ENCODE assay signal across 9 mouse cellular contexts in genomic region chr11:53443861-53444260, GRCm38 (mm10). TPM values are rescaled to one million over a fixed set of nuclear protein-coding genes. Genes with fewer than 3 reads are reported as not detected.
DNase-seq lines count a peak whose midpoint lies in the region; ATAC-seq and TF ChIP-seq lines count a peak whose summit lies in the region.
"Had no signal": no experiment of that assay in that cellular context is flagged by ENCODE, and none has a peak within 500 bp of the region (broad histone marks: within the 10 kb centered on the region; RNA-seq: fewer than 3 reads in every experiment).

No protein-coding gene starts in this region.

- no peak overlapping the region for H3K9ac ChIP-seq in liver, embryonic 13.5 days

- TF ChIP-seq CTCF in cerebellum, adult 2 months (IDR thresholded peaks at IDR 0.05; ENCODE audit: borderline replicate concordance, insufficient read depth, low read depth, low read length) = peak; percentile 61
- peak; percentile 4; the same call in 1 of the 2 replicates for TF ChIP-seq CTCF in spleen, adult 2 months (IDR thresholded peaks at IDR 0.05; ENCODE audit: extremely low read depth, insufficient read depth, insufficient read length, insufficient replicate concordance)

- WGBS in cerebellum, adult 2 months = 11% methylated on average over 6 of the region's 6 CpGs
- 7% methylated on average over 6 of the region's 6 CpGs for WGBS in spleen, adult 2 months
- 17% methylated on average over 6 of the region's 6 CpGs for WGBS in liver, embryonic 13.5 days (ENCODE audit: insufficient replicate concordance)
- 45% methylated on average over 6 of the region's 6 CpGs for WGBS in midbrain, embryonic 10.5 days

- H3K27ac ChIP-seq in cerebellum, adult 2 months (ENCODE audit: insufficient read depth, low read length) = no peak overlapping the region
- H3K27ac ChIP-seq in spleen, adult 2 months (ENCODE audit: insufficient read depth, low read length) = no peak overlapping the region
- H3K27ac ChIP-seq in liver, embryonic 13.5 days = no peak overlapping the region
- no peak overlapping the region for H3K27ac ChIP-seq in midbrain, embryonic 10.5 days (replicated peaks)

- intact Hi-C loops in left cerebral cortex, postnatal 10 days (cut with DNase I) = loop anchor here (10.0 kb wide), 1 partner anchor 859 kb away; no protein-coding TSS in a partner anchor

- ATAC-seq in liver, embryonic 13.5 days (ENCODE audit: low read depth) = peak; percentile 57

- H3K4me1 ChIP-seq in cerebellum, adult 2 months (ENCODE audit: control insufficient read depth, insufficient read depth, low read length) = no peaks in the 10 kb centered on the region
- no peaks in the 10 kb centered on the region for H3K4me1 ChIP-seq in spleen, adult 2 months (ENCODE audit: control insufficient read depth, insufficient read depth, insufficient read length)
- H3K4me1 ChIP-seq in liver, embryonic 13.5 days (replicated peaks) = peaks cover 21% of the 10 kb centered on the region
- H3K4me1 ChIP-seq in midbrain, embryonic 10.5 days = no peaks in the 10 kb centered on the region

- H3K4me3 ChIP-seq in cerebellum, adult 2 months (replicated peaks; ENCODE audit: insufficient read depth, low read depth, low read length) = no peak overlapping the region
- H3K4me3 ChIP-seq in spleen, adult 2 months (ENCODE audit: extremely low read depth, insufficient read depth, insufficient read length) = no peak overlapping the region
- H3K4me3 ChIP-seq in liver, embryonic 13.5 days (replicated peaks) = no peak overlapping the region
- no peak overlapping the region for H3K4me3 ChIP-seq in midbrain, embryonic 10.5 days

- peak; percentile 49 to 52 for DNase-seq in cerebellum, adult 2 months
- no peak for DNase-seq in cerebellum, adult 11-12 months
- DNase-seq in spleen, adult 2 months (ENCODE audit: low read depth in 1 of 2, low spot score in 2 of 2) = peak in 1 of 2 experiments; percentile 30
- DNase-seq in spleen, adult 12 weeks (ENCODE audit: low spot score) = no peak
- DNase-seq in liver, embryonic 13.5 days = peak; percentile 52
- DNase-seq in thymus, postnatal 36 days = peak; percentile 37 to 41
- no peak for DNase-seq in left cerebral cortex, postnatal 10 days (ENCODE audit: extremely low spot score in 1 of 2, low spot score in 2 of 2)
- DNase-seq in midbrain, embryonic 10.5 days (ENCODE audit: low spot score) = no peak

- H3K4me2 ChIP-seq in liver, embryonic 13.5 days = no peak overlapping the region

- H3K27me3 ChIP-seq in cerebellum, adult 2 months (ENCODE audit: control insufficient read depth, insufficient read depth, low read length) = no peaks in the 10 kb centered on the region
- H3K27me3 ChIP-seq in spleen, adult 2 months (ENCODE audit: control insufficient read depth, insufficient read depth, low read length) = no peaks in the 10 kb centered on the region
- no peaks in the 10 kb centered on the region for H3K27me3 ChIP-seq in liver, embryonic 13.5 days
- no peaks in the 10 kb centered on the region for H3K27me3 ChIP-seq in midbrain, embryonic 10.5 days (ENCODE audit: low read depth, poor library complexity, severe bottlenecking)

- no peak for TF ChIP-seq POLR2A in cerebellum, adult 2 months (IDR thresholded peaks at IDR 0.05; ENCODE audit: borderline replicate concordance, insufficient read depth, low read length)
- no peak for TF ChIP-seq POLR2A in spleen, adult 2 months (IDR thresholded peaks at IDR 0.05; ENCODE audit: low read depth, low read length)

- H3K9me3 ChIP-seq in liver, embryonic 13.5 days (replicated peaks) = no peaks in the 10 kb centered on the region
- no peaks in the 10 kb centered on the region for H3K9me3 ChIP-seq in midbrain, embryonic 10.5 days (replicated peaks)

- H3K36me3 ChIP-seq in spleen, adult 2 months (ENCODE audit: control insufficient read depth, insufficient read depth, low read length) = no peaks in the 10 kb centered on the region
- no peaks in the 10 kb centered on the region for H3K36me3 ChIP-seq in liver, embryonic 13.5 days
- no peaks in the 10 kb centered on the region for H3K36me3 ChIP-seq in midbrain, embryonic 10.5 days

RNA-seq across cellular contexts. Expression of gene Gdf9, which starts 13.0 kb away (rescaled TPM):
- 2.2 and 2.5 TPM in 2 replicates for polyA plus RNA-seq in cerebellum, adult 2 months (2012; rRNA removed)
- 0.32 and 0.40 TPM in 2 replicates for polyA plus RNA-seq in spleen, adult 2 months (2012; rRNA removed)
- 0.12 and 0.28 TPM in 2 replicates for polyA plus RNA-seq in liver, embryonic 13.5 days (2015; fragmentation: Nextera tagmentation; extraction: Ambion mirVana)
- 1 to 10 TPM in 1 of 2 experiments, under 1 TPM in 1; 0.58 to 1.5 TPM for total RNA-seq in left cerebral cortex, postnatal 10 days (2021)
- 2.1 and 2.7 TPM in 2 replicates for polyA plus RNA-seq in midbrain, embryonic 10.5 days (2016; fragmentation: Nextera tagmentation; extraction: Ambion mirVana)
- total RNA-seq: neutrophil, adult 5-6 weeks had no signal

RNA-seq across cellular contexts. Expression of gene Gm10447, which starts 13.0 kb away (rescaled TPM):
- polyA plus RNA-seq in cerebellum, adult 2 months (2012; rRNA removed) = 0.06 TPM in 1 of 2 replicates, not detected in the other
- polyA plus RNA-seq in spleen, adult 2 months (2012; rRNA removed) = 0.04 TPM in 1 of 2 replicates, not detected in the other
- polyA plus RNA-seq in liver, embryonic 13.5 days (2015; fragmentation: Nextera tagmentation; extraction: Ambion mirVana) = 0.07 TPM in 2 replicates
- total RNA-seq in left cerebral cortex, postnatal 10 days (2021) = not detected
- not detected in 2 replicates for polyA plus RNA-seq in midbrain, embryonic 10.5 days (2016; fragmentation: Nextera tagmentation; extraction: Ambion mirVana)
- total RNA-seq: neutrophil, adult 5-6 weeks had no signal

RNA-seq across cellular contexts. Expression of gene Shroom1, which starts 13.1 kb away (rescaled TPM):
- 7.7 and 8.8 TPM in 2 replicates for polyA plus RNA-seq in cerebellum, adult 2 months (2012; rRNA removed)
- polyA plus RNA-seq in spleen, adult 2 months (2012; rRNA removed) = 0.35 and 0.39 TPM in 2 replicates
- polyA plus RNA-seq in liver, embryonic 13.5 days (2015; fragmentation: Nextera tagmentation; extraction: Ambion mirVana) = 1.5 and 1.6 TPM in 2 replicates
- 1 to 10 TPM; 3.4 to 4.5 TPM for total RNA-seq in left cerebral cortex, postnatal 10 days (2021)
- 1.8 and 2.1 TPM in 2 replicates for polyA plus RNA-seq in midbrain, embryonic 10.5 days (2016; fragmentation: Nextera tagmentation; extraction: Ambion mirVana)
- total RNA-seq: neutrophil, adult 5-6 weeks had no signal

RNA-seq across cellular contexts. Expression of gene Uqcrq, which starts 13.2 kb away (rescaled TPM):
- 447 and 454 TPM in 2 replicates for polyA plus RNA-seq in cerebellum, adult 2 months (2012; rRNA removed)
- polyA plus RNA-seq in spleen, adult 2 months (2012; rRNA removed) = 157 and 202 TPM in 2 replicates
- 611 and 667 TPM in 2 replicates for polyA plus RNA-seq in liver, embryonic 13.5 days (2015; fragmentation: Nextera tagmentation; extraction: Ambion mirVana)
- total RNA-seq in left cerebral cortex, postnatal 10 days (2021) = 100 to 1,000 TPM; 560 to 578 TPM
- 597 and 602 TPM in 2 replicates for polyA plus RNA-seq in midbrain, embryonic 10.5 days (2016; fragmentation: Nextera tagmentation; extraction: Ambion mirVana)

RNA-seq across cellular contexts. Expression of gene Leap2, which starts 20.9 kb away (rescaled TPM):
- polyA plus RNA-seq in cerebellum, adult 2 months (2012; rRNA removed) = not detected in 2 replicates
- polyA plus RNA-seq in spleen, adult 2 months (2012; rRNA removed) = not detected in 2 replicates
- 11.3 and 13.8 TPM in 2 replicates for polyA plus RNA-seq in liver, embryonic 13.5 days (2015; fragmentation: Nextera tagmentation; extraction: Ambion mirVana)
- total RNA-seq in left cerebral cortex, postnatal 10 days (2021) = not detected
- not detected in 2 replicates for polyA plus RNA-seq in midbrain, embryonic 10.5 days (2016; fragmentation: Nextera tagmentation; extraction: Ambion mirVana)
- total RNA-seq: neutrophil, adult 5-6 weeks had no signal

Comparison
In these comparisons a context has a peak if more than half of its experiments do, and no peak if none do; other contexts are left out.
1. DNase-seq: peak in cerebellum, adult 2 months (2 of 2), liver, embryonic 13.5 days (single experiment) and thymus, postnatal 36 days (2 of 2); none in cerebellum, adult 11-12 months (single experiment), spleen, adult 12 weeks (single experiment), left cerebral cortex, postnatal 10 days (0 of 2) and midbrain, embryonic 10.5 days (single experiment).